Mouse (Mus musculus): ENCODE results near the gene Prkar1a. TPM values are rescaled to one million over a fixed set of nuclear protein-coding genes. Genes with fewer than 3 reads are reported as not detected.
"Not testable (repeated sequence)": the region's sequence is repeated elsewhere in the genome, so short reads cannot be mapped to it uniquely, and the experiment has no call there.

Prkar1a gene
- polyA plus RNA-seq, 1 experiment, result 215 TPM

GRCm38 (mm10) chr11:109616766-109617165, 32.4 kb upstream of the Prkar1a start:
- TF ChIP-seq CTCF (IDR thresholded peaks at IDR 0.05; ENCODE audit: borderline replicate concordance, insufficient read depth, low read length) (no peak), POLR2A (IDR thresholded peaks at IDR 0.05; ENCODE audit: low read depth, low read length) (no peak)
- Histone ChIP-seq H3K27ac (ENCODE audit: insufficient read depth, low read length) (no peak overlapping the region), H3K4me1 (ENCODE audit: control insufficient read depth, insufficient read depth, low read length) (no peaks in the 10 kb centered on the region; the same call in 1 of the 2 replicates), H3K4me3 (ENCODE audit: insufficient read depth, low read length) (no peak overlapping the region)

- peak; percentile 39; the same call in 1 of the 2 replicates for TF ChIP-seq CTCF (IDR thresholded peaks at IDR 0.05; ENCODE audit: borderline replicate concordance, insufficient read depth, low read length)
These were observed 30.1 kb upstream of the Prkar1a start for GRCm38 (mm10) chr11:109619055-109619454.

DNA sequence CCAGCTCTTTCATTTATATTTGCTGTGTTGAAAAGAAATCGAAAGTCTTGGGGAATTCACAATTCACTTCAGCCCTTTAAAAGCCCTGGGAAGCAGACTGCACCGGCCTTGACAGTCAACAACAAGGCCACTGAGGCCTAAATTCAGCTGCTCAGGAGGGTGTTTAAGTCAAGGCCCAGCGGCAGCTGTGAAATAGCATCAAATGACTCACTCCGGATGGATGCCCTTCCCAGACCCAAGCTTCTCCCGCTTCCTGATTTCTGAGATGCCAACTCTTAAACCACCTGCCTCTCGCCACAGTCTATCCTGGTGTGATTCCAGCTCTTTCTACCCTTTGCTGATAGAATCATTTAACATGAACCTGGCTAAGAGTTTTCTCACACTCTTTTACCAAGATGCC, 28.8 kb upstream of the Prkar1a start:
- Histone ChIP-seq H3K4me1 (ENCODE audit: control insufficient read depth, insufficient read depth, low read length) (no peaks in the 10 kb centered on the region; the same call in 1 of the 2 replicates), H3K4me3 (ENCODE audit: insufficient read depth, low read length) (no peak overlapping the region), H3K27ac (ENCODE audit: insufficient read depth, low read length) (no peak overlapping the region)
- TF ChIP-seq CTCF (IDR thresholded peaks at IDR 0.05; ENCODE audit: borderline replicate concordance, insufficient read depth, low read length) (no peak), POLR2A (IDR thresholded peaks at IDR 0.05; ENCODE audit: low read depth, low read length) (no peak)

More at GRCm38 (mm10) chr11:109619055-109619454, 30.1 kb upstream of the Prkar1a start:
- H3K27ac ChIP-seq (ENCODE audit: insufficient read depth, low read length); H3K4me1 ChIP-seq (ENCODE audit: control insufficient read depth, insufficient read depth, low read length); H3K4me3 ChIP-seq (ENCODE audit: insufficient read depth, low read length): not testable (repeated sequence)

DNA sequence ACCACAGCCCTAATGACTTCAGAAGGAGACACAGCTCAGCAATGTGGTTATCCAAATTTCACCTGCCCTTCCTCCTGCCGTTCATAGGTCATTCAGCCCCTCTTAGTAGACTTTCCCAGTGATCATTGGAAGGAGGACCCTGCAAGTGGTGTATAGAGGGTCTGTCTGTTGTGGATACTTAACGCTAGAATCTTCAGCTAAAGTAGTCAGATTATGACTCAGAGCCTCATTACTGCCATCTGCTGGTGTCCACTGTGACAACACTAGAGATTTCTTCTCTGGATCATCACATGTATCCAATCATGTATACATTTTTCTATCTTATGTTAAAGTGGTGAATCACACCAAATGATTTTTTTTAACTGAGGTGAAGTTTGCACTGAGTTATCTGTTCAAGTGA, 28.0 kb upstream of the Prkar1a start:
- no peak overlapping the region for H3K4me3 ChIP-seq (ENCODE audit: insufficient read depth, low read length)
- TF ChIP-seq CTCF (IDR thresholded peaks at IDR 0.05; ENCODE audit: borderline replicate concordance, insufficient read depth, low read length) (no peak), POLR2A (IDR thresholded peaks at IDR 0.05; ENCODE audit: low read depth, low read length) (no peak)
- no peak overlapping the region for H3K27ac ChIP-seq (ENCODE audit: insufficient read depth, low read length)
- H3K4me1 ChIP-seq (ENCODE audit: control insufficient read depth, insufficient read depth, low read length), result no peaks in the 10 kb centered on the region; the same call in 1 of the 2 replicates

DNA sequence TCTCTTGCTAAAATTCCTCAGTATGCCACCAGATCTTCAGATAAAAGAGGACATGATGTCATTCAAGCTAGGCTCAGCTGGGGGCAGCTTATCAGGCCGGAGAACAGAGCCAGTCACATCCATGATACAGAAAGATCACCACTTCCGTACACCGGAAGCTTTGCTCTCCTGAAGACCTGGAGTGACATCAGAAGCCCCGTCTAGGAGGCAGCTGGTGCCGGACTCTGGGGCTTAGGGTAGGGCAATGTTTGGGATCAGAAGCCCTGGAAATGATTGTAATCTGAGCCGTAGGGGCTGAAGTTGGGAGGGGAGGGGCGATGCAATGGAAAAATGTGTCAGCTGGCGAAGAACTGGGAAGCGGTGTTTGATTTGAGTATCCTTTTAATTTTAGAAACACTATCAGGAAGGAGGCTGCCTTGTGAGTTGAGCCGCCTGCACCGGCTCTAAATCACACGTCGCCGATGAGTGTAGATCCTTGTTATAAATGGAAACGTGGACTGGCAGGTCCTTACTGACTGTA, 26.6 kb upstream of the Prkar1a start:
- TF ChIP-seq POLR2A (IDR thresholded peaks at IDR 0.05; ENCODE audit: low read depth, low read length), result no peak
- Histone ChIP-seq H3K4me3 (ENCODE audit: insufficient read depth, low read length) (no peak overlapping the region), H3K4me1 (ENCODE audit: control insufficient read depth, insufficient read depth, low read length) (no peaks in the 10 kb centered on the region; the same call in 1 of the 2 replicates), H3K27ac (ENCODE audit: insufficient read depth, low read length) (no peak overlapping the region)

DNA sequence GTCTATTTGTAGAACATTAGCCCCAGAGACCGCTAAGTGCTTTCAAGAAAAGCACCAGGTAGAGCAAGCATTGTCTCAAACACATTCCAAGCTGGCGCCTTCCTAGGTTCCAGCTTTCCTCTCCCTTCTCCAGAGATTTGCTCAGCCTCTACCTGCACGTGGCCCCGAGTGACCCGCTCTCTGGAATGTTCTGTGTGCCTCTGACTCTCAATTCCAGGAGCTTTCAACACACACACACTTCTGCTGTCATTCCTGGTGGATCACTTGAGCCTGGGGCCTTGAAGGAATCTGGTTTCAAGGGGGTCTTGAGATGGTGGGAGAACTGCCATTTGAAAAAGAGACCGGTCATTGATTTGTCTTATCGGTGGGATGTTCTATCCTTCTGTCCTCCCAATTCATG, 26.0 kb upstream of the Prkar1a start:
- no peak for TF ChIP-seq POLR2A (IDR thresholded peaks at IDR 0.05; ENCODE audit: low read depth, low read length)
- TF ChIP-seq CTCF (IDR thresholded peaks at IDR 0.05; ENCODE audit: borderline replicate concordance, insufficient read depth, low read length), result no peak
- Histone ChIP-seq H3K4me1 (ENCODE audit: control insufficient read depth, insufficient read depth, low read length) (no peaks in the 10 kb centered on the region; the same call in 1 of the 2 replicates), H3K27ac (ENCODE audit: insufficient read depth, low read length) (no peak overlapping the region), H3K4me3 (ENCODE audit: insufficient read depth, low read length) (no peak overlapping the region)

- TF ChIP-seq POLR2A (IDR thresholded peaks at IDR 0.05; ENCODE audit: low read depth, low read length) (no peak), CTCF (IDR thresholded peaks at IDR 0.05; ENCODE audit: borderline replicate concordance, insufficient read depth, low read length) (no peak)
- Histone ChIP-seq H3K4me1 (ENCODE audit: control insufficient read depth, insufficient read depth, low read length) (no peaks in the 10 kb centered on the region), H3K27ac (ENCODE audit: insufficient read depth, low read length) (no peak overlapping the region), H3K4me3 (ENCODE audit: insufficient read depth, low read length) (no peak overlapping the region)
These were observed 21.6 kb upstream of the Prkar1a start for GRCm38 (mm10) chr11:109627648-109628047.

DNA sequence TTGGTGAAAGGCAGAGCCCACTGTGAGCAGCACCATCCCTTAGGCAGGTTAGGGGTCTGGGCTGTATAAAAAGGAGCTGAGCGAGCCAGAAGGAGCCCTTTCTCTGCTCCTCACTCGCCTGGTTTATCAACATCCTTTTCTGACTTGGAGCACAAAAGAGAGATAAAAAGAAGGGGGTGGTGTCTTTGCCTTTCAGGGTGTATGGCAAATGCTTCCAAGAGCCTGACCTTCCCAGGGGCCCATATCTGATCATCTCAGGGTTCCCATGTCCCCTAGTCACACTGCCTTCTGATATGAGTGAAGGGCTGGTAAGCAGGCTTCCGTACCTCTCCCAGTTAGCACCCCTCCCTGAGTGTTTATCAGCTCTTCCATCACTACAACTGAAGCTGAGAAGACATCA, 21.1 kb upstream of the Prkar1a start:
- Histone ChIP-seq H3K4me1 (ENCODE audit: control insufficient read depth, insufficient read depth, low read length) (no peaks in the 10 kb centered on the region), H3K27ac (ENCODE audit: insufficient read depth, low read length) (no peak overlapping the region), H3K4me3 (ENCODE audit: insufficient read depth, low read length) (no peak overlapping the region)
- no peak for TF ChIP-seq CTCF (IDR thresholded peaks at IDR 0.05; ENCODE audit: borderline replicate concordance, insufficient read depth, low read length)
- TF ChIP-seq POLR2A (IDR thresholded peaks at IDR 0.05; ENCODE audit: low read depth, low read length), result no peak

GRCm38 (mm10) chr11:109629021-109629521, 20.1 kb upstream of the Prkar1a start:
- Histone ChIP-seq H3K4me3 (ENCODE audit: insufficient read depth, low read length) (no peak overlapping the region), H3K4me1 (ENCODE audit: control insufficient read depth, insufficient read depth, low read length) (no peaks in the 10 kb centered on the region), H3K27ac (ENCODE audit: insufficient read depth, low read length) (no peak overlapping the region)
- TF ChIP-seq CTCF (IDR thresholded peaks at IDR 0.05; ENCODE audit: borderline replicate concordance, insufficient read depth, low read length), result no peak
- TF ChIP-seq POLR2A (IDR thresholded peaks at IDR 0.05; ENCODE audit: low read depth, low read length), result no peak

DNA sequence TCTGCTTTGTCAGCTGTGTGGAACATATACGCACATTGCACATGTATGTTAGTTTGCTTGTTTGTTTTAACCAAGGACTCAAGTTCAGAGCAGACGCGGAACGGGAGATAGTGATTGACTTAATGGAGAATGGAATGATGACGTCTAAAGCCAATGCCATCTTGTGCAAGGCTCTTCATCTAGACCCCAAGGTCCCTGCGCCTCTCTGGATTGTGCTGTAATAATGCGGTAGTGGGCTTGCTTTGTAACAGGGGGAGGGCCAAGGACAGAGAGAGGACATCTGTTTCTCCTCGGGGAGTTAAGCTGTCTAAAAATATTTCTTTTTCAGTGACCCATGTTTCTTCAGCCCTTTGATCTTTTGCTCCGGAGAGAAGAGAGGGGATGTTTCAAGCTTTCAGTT, 14.3 kb upstream of the Prkar1a start:
- TF ChIP-seq CTCF (IDR thresholded peaks at IDR 0.05; ENCODE audit: borderline replicate concordance, insufficient read depth, low read length) (no peak), POLR2A (IDR thresholded peaks at IDR 0.05; ENCODE audit: low read depth, low read length) (no peak)
- Histone ChIP-seq H3K27ac (ENCODE audit: insufficient read depth, low read length) (no peak overlapping the region), H3K4me3 (ENCODE audit: insufficient read depth, low read length) (no peak overlapping the region), H3K4me1 (ENCODE audit: control insufficient read depth, insufficient read depth, low read length) (peaks cover 2% of the 10 kb centered on the region; the same call in 1 of the 2 replicates)
